Mouse (Mus musculus): ENCODE measurements at regions not wholly inside any gene's neighbourhood (a gene's known extent, or its start where the extent isn't known, plus 50 kb on each side); places are given as distances from the start of the nearest gene placed in this dataset.

GRCm38 (mm10) chr15:51592069-51592435 is 2292.7 kb upstream of the Gm7489 start:
- TF ChIP-seq POLR2A (IDR thresholded peaks at IDR 0.05; ENCODE audit: control insufficient read depth, extremely low read depth, insufficient read depth, low read length, poor library complexity) (no peak), CTCF (IDR thresholded peaks at IDR 0.05; ENCODE audit: borderline replicate concordance, control insufficient read depth, extremely low read depth, insufficient read depth, low read length, poor library complexity) (no peak)

All from thymus, adult 2 months (tissue).